Mouse (Mus musculus): Measurements from ENCODE around the gene Cstf3.
A peak's percentile ranks its signal among the peaks of the same experiment; 100 is the strongest.

Cstf3 gene

GRCm38 (mm10) chr2:104711585-104712485 is 121.5 kb downstream of the Cstf3 start, which contains the start of gene Tcp11l1:
TSS of gene Tcp11l1 (minus strand) at chr2:104712169.
- peak; percentile 14 for DNase-seq (ENCODE audit: low read depth)

DNA sequence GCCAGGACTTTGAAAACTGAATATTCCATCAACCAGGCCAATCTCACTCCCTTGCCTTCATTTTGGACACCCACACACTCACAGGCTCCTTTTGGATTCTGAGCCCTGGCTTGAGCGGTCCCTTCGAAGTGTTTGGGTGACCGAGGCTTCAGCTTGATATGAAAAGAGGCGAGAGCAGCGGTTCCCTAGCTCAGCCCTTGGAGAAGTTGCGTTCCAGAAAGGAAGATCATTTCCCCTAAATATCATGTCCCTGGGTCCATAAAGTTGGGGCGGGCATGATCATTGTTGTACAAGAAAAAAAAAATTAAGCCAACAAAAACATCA is 122.1 kb downstream of the Cstf3 start:
- no peak for DNase-seq (ENCODE audit: low read depth)

DNA sequence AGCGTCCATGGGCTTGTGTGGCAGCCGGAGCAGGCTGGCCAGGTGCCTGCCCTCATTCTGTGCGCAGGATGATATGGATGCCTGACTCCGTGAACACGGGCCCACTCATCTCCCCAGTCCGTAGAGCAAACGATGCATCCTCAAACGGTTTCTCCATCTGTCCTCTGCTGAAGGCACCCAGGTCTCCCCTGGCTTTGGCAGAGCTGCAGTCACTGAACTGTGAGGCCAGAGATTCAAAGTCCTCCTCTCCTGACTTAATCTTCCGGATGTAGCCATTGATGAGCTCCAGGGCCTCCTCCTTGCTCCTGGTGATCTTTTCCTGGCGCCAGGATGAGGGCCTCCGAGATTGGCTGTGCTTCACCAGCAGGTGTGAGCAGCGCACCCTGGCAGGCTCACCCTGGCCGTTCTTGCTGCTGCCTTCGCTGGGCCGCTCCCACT is 124.0 kb downstream of the Cstf3 start:
- no peak for DNase-seq (ENCODE audit: low read depth)

Measured in induced T-regulatory cell, adult 2 months (primary cell).